ENCODE assay signal across 12 mouse cellular contexts in the genomic region with DNA sequence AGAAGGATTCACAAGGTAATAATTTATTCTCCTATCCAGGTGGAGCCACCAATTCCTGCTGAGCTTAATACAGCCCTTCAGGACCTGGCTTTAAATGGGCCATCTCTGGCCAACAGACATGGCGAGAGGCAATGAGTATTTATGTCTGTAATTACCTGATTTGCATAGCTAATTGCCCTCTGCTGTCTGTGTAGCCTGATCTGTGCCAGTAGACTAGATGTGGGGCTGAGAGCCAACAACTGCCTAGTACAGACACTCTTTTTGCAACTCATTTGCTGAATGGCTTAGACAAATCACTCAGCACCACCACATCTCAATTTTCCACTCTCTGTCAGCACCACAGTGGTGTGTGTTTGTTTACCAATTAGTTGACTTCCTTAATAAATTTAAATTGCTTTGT.
DNase-seq lines count a peak whose midpoint lies in the region; ATAC-seq lines count a peak whose summit lies in the region.
"Had no signal": no experiment of that assay in that cellular context is flagged by ENCODE, and none has a peak within 500 bp of the region (broad histone marks: within the 10 kb centered on the region; RNA-seq: fewer than 3 reads in every experiment).

No protein-coding gene starts in this region.

- no peak for ATAC-seq in cerebellum, adult (ENCODE audit: insufficient number of reproducible peaks, low FRiP score, low TSS enrichment)
- no peak for ATAC-seq in heart, embryonic 12.5 days (ENCODE audit: insufficient number of reproducible peaks, low FRiP score)
- ATAC-seq: lung, postnatal 0 days had no signal

- H3K9ac ChIP-seq in heart, embryonic 12.5 days, result no peak overlapping the region
- H3K9ac ChIP-seq: kidney, embryonic 15.5 days; limb, embryonic 13.5 days had no signal

- 45% methylated on average over 1 of the region's 1 CpGs for whole genome bisulfite sequencing in heart, embryonic 12.5 days

- DNase-seq in cerebellum, adult 18-20 months, result peak; percentile 4 to 11
- peak; percentile 1 for DNase-seq in right cerebral cortex, adult 18-20 months
- DNase-seq in right cerebral cortex, postnatal 25 days, result no peak
- peak; percentile 5 for DNase-seq in layer of hippocampus, adult 9-10 months (ENCODE audit: low spot score)
- DNase-seq in urinary bladder, postnatal 10 days (ENCODE audit: low spot score), result no peak
- DNase-seq in kidney, postnatal 14 days, result no peak
- DNase-seq: heart, postnatal 14 days had no signal

- H3K27ac ChIP-seq in heart, embryonic 12.5 days (ENCODE audit: poor library complexity, severe bottlenecking), result no peak overlapping the region
- H3K27ac ChIP-seq: kidney, embryonic 15.5 days; limb, embryonic 13.5 days had no signal

- no peaks in the 10 kb centered on the region for H3K36me3 ChIP-seq in heart, embryonic 12.5 days
- H3K36me3 ChIP-seq: kidney, embryonic 15.5 days; limb, embryonic 13.5 days had no signal

- no peaks in the 10 kb centered on the region for H3K4me1 ChIP-seq in heart, embryonic 12.5 days (replicated peaks)
- H3K4me1 ChIP-seq: kidney, embryonic 15.5 days; limb, embryonic 13.5 days had no signal

- H3K4me3 ChIP-seq in heart, embryonic 12.5 days, result no peak overlapping the region
- H3K4me3 ChIP-seq: kidney, embryonic 15.5 days; limb, embryonic 13.5 days had no signal

- no peaks in the 10 kb centered on the region for H3K9me3 ChIP-seq in heart, embryonic 12.5 days (replicated peaks)
- H3K9me3 ChIP-seq: kidney, embryonic 15.5 days; limb, embryonic 13.5 days had no signal

- H3K27me3 ChIP-seq in heart, embryonic 12.5 days (replicated peaks), result no peaks in the 10 kb centered on the region
- H3K27me3 ChIP-seq: kidney, embryonic 15.5 days; limb, embryonic 13.5 days had no signal

- H3K4me2 ChIP-seq in heart, embryonic 12.5 days, result no peak overlapping the region
- H3K4me2 ChIP-seq: kidney, embryonic 15.5 days; limb, embryonic 13.5 days had no signal

Comparison
In these comparisons a context has a peak if more than half of its experiments do, and no peak if none do; other contexts are left out.
1. DNase-seq: peak in cerebellum, adult 18-20 months (2 of 2), right cerebral cortex, adult 18-20 months (single experiment) and layer of hippocampus, adult 9-10 months (single experiment); none in right cerebral cortex, postnatal 25 days (single experiment), urinary bladder, postnatal 10 days (single experiment) and kidney, postnatal 14 days (single experiment).